Mouse (Mus musculus): ENCODE data around the gene Cxcl9. TPM values are rescaled to one million over a fixed set of nuclear protein-coding genes. Genes with fewer than 3 reads are reported as not detected.

Gene Cxcl9
- polyA plus RNA-seq, 1 experiment from 2014 or later, result not detected

Other genes starting within 250 kb of the Cxcl9 start
- gene G3bp2, start 244.4 kb downstream of the Cxcl9 start, polyA plus RNA-seq (2015; fragmentation: Nextera tagmentation; extraction: Ambion mirVana), result 380 and 403 TPM in 2 replicates
- 45.7 and 49.3 TPM in 2 replicates for gene Uso1, start 190.1 kb downstream of the Cxcl9 start, polyA plus RNA-seq (2015; fragmentation: Nextera tagmentation; extraction: Ambion mirVana)
- gene U90926, start 112.7 kb downstream of the Cxcl9 start, polyA plus RNA-seq (2015; fragmentation: Nextera tagmentation; extraction: Ambion mirVana), result not detected in 2 replicates
- 0.21 and 0.67 TPM in 2 replicates for gene Ppef2, start 71.8 kb downstream of the Cxcl9 start, polyA plus RNA-seq (2015; fragmentation: Nextera tagmentation; extraction: Ambion mirVana)
- 14.3 and 14.6 TPM in 2 replicates for gene Naaa, start 49.9 kb downstream of the Cxcl9 start, polyA plus RNA-seq (2015; fragmentation: Nextera tagmentation; extraction: Ambion mirVana)
- gene Sdad1, start 17.6 kb downstream of the Cxcl9 start, polyA plus RNA-seq (2015; fragmentation: Nextera tagmentation; extraction: Ambion mirVana), result 26.1 and 28.2 TPM in 2 replicates
- gene Art3, start 3.7 kb upstream of the Cxcl9 start, polyA plus RNA-seq (2015; fragmentation: Nextera tagmentation; extraction: Ambion mirVana), result 12.4 and 13.1 TPM in 2 replicates
- gene Cxcl10, start 20.8 kb upstream of the Cxcl9 start, polyA plus RNA-seq (2015; fragmentation: Nextera tagmentation; extraction: Ambion mirVana), result 1.0 TPM in 1 of 2 replicates, not detected in the other
- 43.7 and 50.4 TPM in 2 replicates for gene Nup54, start 107.1 kb upstream of the Cxcl9 start, polyA plus RNA-seq (2015; fragmentation: Nextera tagmentation; extraction: Ambion mirVana)
- gene Scarb2, start 178.8 kb upstream of the Cxcl9 start, polyA plus RNA-seq (2015; fragmentation: Nextera tagmentation; extraction: Ambion mirVana), result 18.8 and 18.9 TPM in 2 replicates
- 0.59 TPM in 1 of 2 replicates, not detected in the other for gene Fam47e, start 227.0 kb upstream of the Cxcl9 start, polyA plus RNA-seq (2015; fragmentation: Nextera tagmentation; extraction: Ambion mirVana)